ENCODE assay signal across 18 mouse cellular contexts in the genomic region with DNA sequence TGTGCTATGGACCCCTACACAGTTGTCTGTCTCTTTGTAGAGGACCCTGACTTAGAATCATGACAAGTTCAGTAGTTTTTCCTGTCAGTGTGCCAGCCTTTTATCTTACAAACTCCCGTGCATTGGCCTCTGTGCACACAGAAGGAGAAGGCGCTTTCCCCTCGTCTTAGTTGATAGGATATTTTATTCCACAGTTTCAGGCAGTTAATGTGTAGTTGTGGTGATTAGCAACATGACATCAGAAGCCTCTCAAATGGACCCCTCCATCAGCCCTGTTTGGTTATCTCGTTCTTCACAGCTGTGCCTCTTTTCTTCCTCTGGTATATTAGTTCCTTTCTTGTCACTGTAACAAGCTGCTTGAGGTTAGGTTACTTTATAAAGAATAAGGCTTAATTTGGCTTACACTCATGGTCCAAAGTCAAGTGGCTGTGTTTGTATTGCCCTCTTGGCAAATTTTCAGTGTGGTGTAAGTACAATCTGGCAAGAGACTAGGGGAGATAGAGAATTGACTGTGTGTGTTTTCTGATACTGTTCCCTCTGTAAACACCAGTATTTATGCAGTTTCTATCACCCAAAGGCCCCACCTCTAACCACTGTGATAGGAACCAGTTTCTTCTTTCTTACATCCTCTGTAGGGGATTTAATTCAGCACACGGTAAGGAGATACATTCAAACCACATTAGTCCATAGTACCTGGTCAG.
DNase-seq lines count a peak whose midpoint lies in the region; ATAC-seq and TF ChIP-seq lines count a peak whose summit lies in the region.
"Had no signal": no experiment of that assay in that cellular context is flagged by ENCODE, and none has a peak within 500 bp of the region (broad histone marks: within the 10 kb centered on the region; RNA-seq: fewer than 3 reads in every experiment).

No protein-coding gene starts in this region.

- no peaks in the 10 kb centered on the region for H3K9me3 ChIP-seq in heart, postnatal 0 days (replicated peaks; ENCODE audit: control insufficient read depth, low read length)
- H3K9me3 ChIP-seq in liver, embryonic 12.5 days (replicated peaks) = no peaks in the 10 kb centered on the region

- ATAC-seq in heart, postnatal 0 days (ENCODE audit: insufficient read depth, low read depth) = no peak
- peak; percentile 6 for ATAC-seq in activated CD4-positive, CD25-positive, alpha-beta regulatory T cell, adult 4 months
- ATAC-seq in liver, embryonic 12.5 days = peak; percentile 74

- TF ChIP-seq EP300 in heart, postnatal 0 days (IDR thresholded peaks at IDR 0.05; ENCODE audit: low read depth) = no peak

- peak overlapping the region; percentile 62; the same call in 1 of the 2 replicates for H3K27ac ChIP-seq in heart, postnatal 0 days (ENCODE audit: low read depth)
- H3K27ac ChIP-seq in liver, embryonic 12.5 days = peak overlapping the region; percentile 75
- H3K27ac ChIP-seq: macrophage had no signal

- intact Hi-C loops in heart, postnatal 10 days (cut with DNase I) = loop anchor here (5.0 kb wide), 1 partner anchor 87 kb away; no protein-coding TSS in a partner anchor
- intact Hi-C loops in gastrocnemius, postnatal 14 days (cut with DNase I; ENCODE audit: low total_unique reads) = no loop called here

- peaks cover 72% of the 10 kb centered on the region for H3K4me1 ChIP-seq in heart, postnatal 0 days (ENCODE audit: control insufficient read depth, insufficient read depth)
- peaks cover 88% of the 10 kb centered on the region for H3K4me1 ChIP-seq in liver, embryonic 12.5 days

- no peak for TF ChIP-seq CTCF in heart, postnatal 0 days (IDR thresholded peaks at IDR 0.05; ENCODE audit: low read depth)

- no peak overlapping the region for H3K4me3 ChIP-seq in heart, postnatal 0 days (ENCODE audit: low read depth, low read length)
- no peak overlapping the region for H3K4me3 ChIP-seq in liver, embryonic 12.5 days

- H3K4me2 ChIP-seq in heart, postnatal 0 days (ENCODE audit: low read depth, low read length) = no peak overlapping the region
- peak overlapping the region; percentile 31 for H3K4me2 ChIP-seq in liver, embryonic 12.5 days

- no peaks in the 10 kb centered on the region for H3K36me3 ChIP-seq in heart, postnatal 0 days (replicated peaks; ENCODE audit: control insufficient read depth, insufficient read depth, low read length)
- H3K36me3 ChIP-seq in liver, embryonic 12.5 days = 0 out of 2 replicates have a peak, but pooled peaks cover 4% of the 10 kb centered on the region

- 33% methylated on average over 5 of the region's 5 CpGs for WGBS in heart, postnatal 0 days
- 25% methylated on average over 5 of the region's 5 CpGs for WGBS in liver, embryonic 12.5 days (ENCODE audit: insufficient replicate concordance)

- H3K9ac ChIP-seq in heart, postnatal 0 days (replicated peaks; ENCODE audit: low read depth, low read length) = no peak overlapping the region
- 0 out of 2 replicates have a peak overlapping the region, but pooled peaks have one; percentile 18 for H3K9ac ChIP-seq in liver, embryonic 12.5 days

- H3K27me3 ChIP-seq in heart, postnatal 0 days (ENCODE audit: control insufficient read depth, insufficient read depth, low read length) = no peaks in the 10 kb centered on the region
- no peaks in the 10 kb centered on the region for H3K27me3 ChIP-seq in liver, embryonic 12.5 days (replicated peaks)

- no peak for DNase-seq in heart, postnatal 0 days (ENCODE audit: low spot score)
- no peak for DNase-seq in heart, postnatal 10 days
- DNase-seq in naive thymus-derived CD4-positive, alpha-beta T cell, adult 2 months (ENCODE audit: low read depth) = peak; percentile 9
- DNase-seq in gastrocnemius, postnatal 14 days = no peak
- no peak for DNase-seq in adipocyte (ENCODE audit: low spot score)
- DNase-seq: adrenal gland, adult 8-10 months; cerebellum, adult 9-10 months; embryo, embryonic 11 days; gastrocnemius, postnatal 10 days; kidney, adult 8-10 months; kidney, postnatal 36 days; layer of hippocampus, postnatal 36 days; lung, adult 2 months; right cerebral cortex, postnatal 4 days; thymus, adult 18-20 months had no signal
